Mouse (Mus musculus) heart, postnatal 0 days (tissue): ENCODE measurements around the gene Arhgef6.

Source experiments
- CTCF ChIP-seq: IDR thresholded peaks from 2 replicates; pipeline ENCODE4 v1.5.1; 2016; ENCODE audit warnings: antibody characterized with exemption, control low read depth, low read depth
- EP300 ChIP-seq: IDR thresholded peaks from 2 replicates; pipeline ENCODE4 v1.6.1; 2016; ENCODE audit warnings: antibody characterized with exemption, low read depth

DNA sequence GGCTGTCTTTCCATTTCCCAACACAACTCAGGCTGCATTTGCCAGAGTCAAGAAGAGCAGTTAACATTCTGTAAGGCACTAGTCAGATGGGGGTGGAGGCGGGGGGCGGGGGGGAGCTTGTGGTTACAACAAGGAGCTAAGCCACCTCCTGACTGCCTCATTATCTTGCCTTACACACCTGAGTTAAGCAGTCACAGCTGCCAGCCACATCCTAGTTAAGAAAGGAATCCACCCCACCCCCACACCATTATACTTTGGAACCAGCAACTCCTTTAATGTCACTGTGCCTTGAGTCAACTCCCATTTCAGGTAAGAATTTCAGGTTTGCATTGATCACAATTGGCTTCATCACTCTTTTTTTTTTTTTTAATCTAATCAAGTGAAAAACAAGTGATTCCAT lies 28.5 kb downstream of the Arhgef6 start:
- TF ChIP-seq CTCF (no peak), EP300 (no peak)
